Mouse (Mus musculus) lung, embryonic 14.5 days (tissue): ENCODE results near the gene Gm20517. TPM values are rescaled to one million over a fixed set of nuclear protein-coding genes. Genes with fewer than 3 reads are reported as not detected.

Experiments used
- ATAC-seq: fragments of 200-750 bp; cut with Nextera tagmentation; 2 replicates; pipeline ENCODE4 v1.8.0; 2017; ENCODE audit warnings: mild to moderate bottlenecking, moderate TSS enrichment, moderate library complexity; ENCODE audit not compliant: insufficient read depth
- DNase-seq: peaks from one replicate; pipeline ENCODE4 v3.0.0-alpha.2; 2015
- H3K27ac ChIP-seq: fragments of 300-500 bp; sonication (generic); 2 replicates; pipeline ENCODE4 v1.5.1; 2014; ENCODE audit warnings: low read depth, mild to moderate bottlenecking, moderate library complexity
- H3K27me3 ChIP-seq: fragments of 300-500 bp; sonication (generic); 2 replicates; pipeline ENCODE4 v1.6.1; 2014; ENCODE audit warnings: low read length, control low read depth; ENCODE audit not compliant: insufficient read depth
- H3K36me3 ChIP-seq: fragments of 300-500 bp; sonication (generic); 2 replicates; pipeline ENCODE4 v1.6.1; 2014; ENCODE audit warnings: control low read depth; ENCODE audit not compliant: insufficient read depth
- H3K4me1 ChIP-seq: fragments of 300-500 bp; sonication (generic); 2 replicates; pipeline ENCODE4 v1.6.1; 2014; ENCODE audit warnings: antibody characterized with exemption, control low read depth; ENCODE audit not compliant: insufficient read depth
- H3K4me2 ChIP-seq: fragments of 300-500 bp; sonication (generic); 2 replicates; pipeline ENCODE4 v1.6.1; 2014; ENCODE audit warnings: mild to moderate bottlenecking
- H3K4me3 ChIP-seq: fragments of 300-500 bp; sonication (generic); 2 replicates; pipeline ENCODE4 v1.5.1; 2014; ENCODE audit warnings: low read depth, low read length
- H3K9ac ChIP-seq: fragments of 300-500 bp; sonication (generic); 2 replicates; pipeline ENCODE4 v1.6.1; 2014
- H3K9me3 ChIP-seq: fragments of 300-500 bp; sonication (generic); 2 replicates; pipeline ENCODE4 v1.6.1; 2016; ENCODE audit warnings: low read depth, low read length, control low read depth
- CTCF ChIP-seq: IDR thresholded peaks from 2 replicates; pipeline ENCODE4 v1.5.1; 2016; ENCODE audit warnings: antibody characterized with exemption, low read depth
- WGBS: fragments of 180-500 bp; shearing (Covaris S2); extraction: QIAGEN DNeasy Blood & Tissue Kit; methylation state at CpG from one replicate; pipeline ENCODE4 v1.1.7; 2014; 5-methylcytosine and 5-hydroxymethylcytosine counted together
- polyA plus RNA-seq: library from polyadenylated mRNA; unstranded; fragments of >200 nt; fragmentation: Nextera tagmentation; extraction: Ambion mirVana; gene quantifications from 2 replicates; pipeline ENCODE4 v1.2.1, GENCODE M21; 2014

Gene Gm20517
- polyA plus RNA-seq, 1 experiment from 2014 or later, result 0.74 TPM

DNA sequence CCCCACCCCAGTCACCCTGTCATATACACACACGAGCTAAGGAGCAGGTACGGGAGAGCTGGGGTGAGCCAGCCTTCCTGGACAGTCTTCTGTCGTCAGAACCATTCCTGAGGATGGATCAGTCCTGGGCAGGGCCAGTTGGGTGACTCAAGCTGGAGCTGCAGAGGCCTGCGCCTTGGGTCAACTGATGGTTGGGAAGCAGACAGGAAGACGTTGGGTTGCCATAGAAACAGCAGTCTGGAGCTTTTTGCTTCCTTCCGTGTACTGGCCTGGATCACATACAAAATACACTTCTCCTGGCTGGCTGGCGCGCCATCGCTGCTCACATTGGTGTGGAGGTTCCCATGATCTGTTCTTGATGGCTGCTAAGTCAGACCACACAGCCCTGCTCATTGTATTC lies 90.4 kb downstream of the Gm20517 start:
- Histone ChIP-seq H3K27ac (peak overlapping the region; percentile 80), H3K36me3 (peaks cover 21% of the 10 kb centered on the region; the same call in 1 of the 2 replicates), H3K9me3 (no peaks in the 10 kb centered on the region), H3K4me1 (no peaks in the 10 kb centered on the region; the same call in 1 of the 2 replicates), H3K27me3 (no peaks in the 10 kb centered on the region), H3K4me3 (no peak overlapping the region), H3K4me2 (peak overlapping the region; percentile 47; the same call in 1 of the 2 replicates), H3K9ac (no peak overlapping the region)
- DNase-seq (no peak), ATAC-seq (no peak)
- no peak for TF ChIP-seq CTCF
- WGBS, result 56% methylated on average over 9 of the region's 9 CpGs

DNA sequence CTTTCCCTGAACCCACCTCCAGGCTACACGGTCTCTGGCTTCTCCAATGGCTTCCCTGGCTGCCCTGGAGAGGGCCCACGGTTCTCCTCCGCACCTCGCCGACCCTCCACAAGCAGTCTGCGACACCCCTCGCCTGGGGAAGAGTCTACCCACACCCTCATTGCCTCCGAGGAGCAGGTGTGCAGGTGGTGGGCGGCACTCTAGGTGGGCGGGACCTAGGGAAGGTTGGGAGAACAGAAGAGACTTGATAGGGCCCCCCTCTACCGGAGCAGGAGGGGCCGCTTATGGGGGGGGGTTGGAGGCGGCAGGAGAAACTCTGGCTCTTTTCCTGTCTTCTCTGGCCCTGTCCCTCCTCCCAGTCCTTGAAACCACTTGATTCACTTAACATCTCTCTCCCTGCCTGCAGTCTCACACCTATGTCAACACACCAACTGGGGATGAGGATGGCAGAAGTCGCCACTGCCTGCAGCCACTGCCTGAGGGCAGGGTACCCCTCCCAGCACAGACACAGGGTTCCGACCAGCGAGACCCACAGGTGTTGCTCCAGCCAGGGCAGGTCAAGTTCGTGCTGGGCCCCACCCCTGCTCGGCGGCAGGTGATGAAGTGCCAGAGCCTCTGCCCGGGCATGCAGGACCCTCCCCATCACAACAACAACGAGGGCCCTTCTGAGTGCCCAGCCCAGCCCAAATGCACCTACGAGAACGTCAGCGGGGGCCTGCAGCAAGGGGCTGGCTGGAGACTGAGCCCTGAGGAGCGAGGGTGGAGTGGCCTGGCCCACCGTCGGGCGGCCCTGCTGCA lies 91.4 kb downstream of the Gm20517 start:
- WGBS, result 34% methylated on average over 28 of the region's 28 CpGs
- H3K27me3 ChIP-seq, result no peaks in the 10 kb centered on the region
- H3K9me3 ChIP-seq, result no peaks in the 10 kb centered on the region
- H3K36me3 ChIP-seq, result peaks cover 21% of the 10 kb centered on the region; the same call in 1 of the 2 replicates
- H3K4me1 ChIP-seq, result no peaks in the 10 kb centered on the region; the same call in 1 of the 2 replicates
- peak overlapping the region; percentile 47 for H3K4me2 ChIP-seq
- ATAC-seq (peak; percentile 69), DNase-seq (peak; percentile 42)
- H3K4me3 ChIP-seq, result peak overlapping the region; percentile 2; the same call in 1 of the 2 replicates
- TF ChIP-seq CTCF, result no peak
- no peak overlapping the region for H3K9ac ChIP-seq
- H3K27ac ChIP-seq, result peak overlapping the region; percentile 80

DNA sequence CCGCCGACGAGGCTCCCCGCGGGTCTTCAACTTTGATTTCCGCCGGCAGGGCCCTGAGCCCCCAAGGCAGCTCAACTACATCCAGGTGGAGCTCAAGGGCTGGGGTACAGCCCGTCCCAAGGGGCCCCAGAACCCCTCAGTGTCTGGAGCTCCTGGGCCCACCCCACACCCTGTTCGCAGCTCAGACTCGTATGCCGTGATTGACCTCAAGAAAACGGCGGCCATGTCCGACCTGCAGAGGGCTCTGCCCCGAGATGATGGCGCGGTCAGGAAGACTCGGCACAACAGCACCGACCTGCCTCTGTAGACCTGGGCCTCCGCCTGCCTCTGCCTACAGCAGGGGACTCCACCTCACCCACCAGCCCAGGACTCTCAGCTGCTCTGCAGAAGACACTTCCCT lies 92.2 kb downstream of the Gm20517 start:
- Histone ChIP-seq H3K4me3 (peak overlapping the region; percentile 2; the same call in 1 of the 2 replicates), H3K36me3 (peaks cover 13% of the 10 kb centered on the region; the same call in 1 of the 2 replicates), H3K4me1 (no peaks in the 10 kb centered on the region; the same call in 1 of the 2 replicates), H3K27me3 (no peaks in the 10 kb centered on the region), H3K27ac (peak overlapping the region; percentile 80), H3K9me3 (no peaks in the 10 kb centered on the region), H3K9ac (no peak overlapping the region), H3K4me2 (peak overlapping the region; percentile 47)
- no peak for ATAC-seq
- no peak for DNase-seq
- no peak for TF ChIP-seq CTCF
- 28% methylated on average over 20 of the region's 20 CpGs for WGBS

DNA sequence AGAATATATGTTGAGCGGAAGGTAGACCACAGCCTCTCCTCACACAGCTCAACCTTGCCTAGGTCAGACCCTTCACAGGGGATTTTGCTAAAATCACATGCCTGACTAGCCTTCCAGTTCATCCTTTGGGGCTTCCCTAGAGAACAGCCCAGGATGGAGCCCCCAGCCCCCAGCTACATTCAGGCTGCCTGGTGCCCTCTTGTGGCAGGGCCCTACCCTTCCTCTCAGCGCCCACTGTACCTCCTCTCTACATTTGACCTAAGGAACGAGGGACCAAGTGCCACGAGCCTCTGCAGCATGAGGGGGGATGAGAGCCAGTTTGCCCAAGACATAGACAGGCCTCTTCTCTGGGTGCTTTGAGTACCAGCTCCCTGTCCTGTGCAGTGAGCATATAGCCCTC lies 93.3 kb downstream of the Gm20517 start:
- DNase-seq, result no peak
- WGBS, result 73% methylated on average over 4 of the region's 4 CpGs
- TF ChIP-seq CTCF, result no peak; the same call in 1 of the 2 replicates
- no peaks in the 10 kb centered on the region for H3K27me3 ChIP-seq
- no peak overlapping the region for H3K4me2 ChIP-seq
- no peaks in the 10 kb centered on the region; the same call in 1 of the 2 replicates for H3K4me1 ChIP-seq
- no peaks in the 10 kb centered on the region for H3K9me3 ChIP-seq
- H3K27ac ChIP-seq, result no peak overlapping the region
- no peak for ATAC-seq
- no peak overlapping the region for H3K4me3 ChIP-seq
- no peak overlapping the region for H3K9ac ChIP-seq
- peaks cover 13% of the 10 kb centered on the region; the same call in 1 of the 2 replicates for H3K36me3 ChIP-seq

DNA sequence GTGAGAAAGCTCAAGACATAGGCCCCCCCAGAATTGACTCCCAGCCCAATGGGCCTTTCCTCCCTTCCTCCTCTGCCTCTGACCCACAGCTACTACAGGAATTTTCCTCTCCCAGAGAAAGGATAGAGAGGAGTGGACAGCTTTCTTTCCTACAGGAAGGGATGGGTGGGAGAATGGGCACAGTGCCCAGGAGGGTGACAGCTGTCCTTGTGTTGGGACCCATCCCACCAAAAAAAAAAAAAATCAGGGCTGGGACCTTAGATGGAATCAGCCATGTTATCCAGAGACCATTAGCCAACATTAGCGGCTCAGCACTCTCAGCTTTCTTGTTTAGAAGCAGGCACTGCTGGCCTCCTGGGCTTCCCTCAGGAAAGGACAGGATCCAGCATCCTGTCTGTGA lies 94.8 kb downstream of the Gm20517 start:
- 58% methylated on average over 1 of the region's 1 CpGs for WGBS
- no peak overlapping the region for H3K9ac ChIP-seq
- H3K9me3 ChIP-seq, result no peaks in the 10 kb centered on the region
- no peaks in the 10 kb centered on the region; the same call in 1 of the 2 replicates for H3K4me1 ChIP-seq
- H3K27ac ChIP-seq, result no peak overlapping the region
- H3K4me3 ChIP-seq, result no peak overlapping the region
- H3K36me3 ChIP-seq, result peaks cover 13% of the 10 kb centered on the region; the same call in 1 of the 2 replicates
- DNase-seq (peak; percentile 31), ATAC-seq (no peak)
- no peak overlapping the region for H3K4me2 ChIP-seq
- TF ChIP-seq CTCF, result no peak
- H3K27me3 ChIP-seq, result no peaks in the 10 kb centered on the region

DNA sequence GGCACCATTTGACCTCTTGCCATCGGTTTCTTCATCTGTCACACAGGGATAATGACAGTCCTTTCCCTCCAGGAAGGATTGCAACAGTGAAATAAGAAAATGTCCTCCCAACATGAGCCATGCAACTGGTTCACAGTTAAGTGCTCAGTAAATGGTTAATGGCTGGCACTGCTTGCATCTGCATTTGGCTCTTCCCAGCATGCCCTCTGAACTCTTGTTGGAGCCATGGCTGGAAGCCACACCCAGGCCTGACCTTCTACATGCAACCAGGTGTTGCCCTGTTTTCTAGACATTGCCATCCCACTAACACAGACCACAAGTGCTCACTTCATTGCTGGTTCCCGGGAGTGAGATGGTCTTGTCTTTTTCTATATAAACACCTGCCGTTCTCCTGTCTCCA lies 96.6 kb downstream of the Gm20517 start:
- Histone ChIP-seq H3K27ac (no peak overlapping the region), H3K36me3 (peaks cover 7% of the 10 kb centered on the region; the same call in 1 of the 2 replicates), H3K4me2 (no peak overlapping the region), H3K4me1 (no peaks in the 10 kb centered on the region), H3K27me3 (no peaks in the 10 kb centered on the region), H3K9me3 (no peaks in the 10 kb centered on the region), H3K9ac (no peak overlapping the region), H3K4me3 (no peak overlapping the region)
- no peak for ATAC-seq
- no peak for DNase-seq
- TF ChIP-seq CTCF, result no peak
- WGBS, result 58% methylated on average over 3 of the region's 3 CpGs

DNA sequence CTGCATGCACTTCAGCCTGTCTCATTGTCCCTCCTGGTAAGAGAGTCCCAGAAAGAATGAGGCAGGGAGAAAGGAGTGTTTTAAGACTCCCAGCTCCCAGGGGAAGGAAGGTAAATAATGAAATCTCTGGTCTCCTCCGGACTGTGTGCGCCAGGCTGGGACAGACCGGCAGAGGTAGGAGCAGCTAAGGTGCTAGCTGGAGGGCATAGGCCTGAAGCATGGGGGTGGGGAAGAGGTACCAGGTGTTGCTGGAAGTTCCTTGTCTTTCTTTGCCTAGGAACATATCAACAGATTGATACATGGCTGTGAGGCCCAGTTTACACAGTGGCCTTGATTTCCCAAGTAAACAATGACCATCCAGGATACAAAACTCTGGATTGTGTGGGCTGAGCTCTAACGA lies 97.6 kb downstream of the Gm20517 start:
- H3K4me3 ChIP-seq, result no peak overlapping the region
- H3K36me3 ChIP-seq, result no peaks in the 10 kb centered on the region
- 47% methylated on average over 4 of the region's 4 CpGs for WGBS
- DNase-seq, result no peak
- no peak overlapping the region for H3K27ac ChIP-seq
- ATAC-seq, result no peak
- no peak for TF ChIP-seq CTCF
- no peaks in the 10 kb centered on the region for H3K9me3 ChIP-seq
- no peak overlapping the region for H3K4me2 ChIP-seq
- no peaks in the 10 kb centered on the region for H3K4me1 ChIP-seq
- no peak overlapping the region for H3K9ac ChIP-seq
- H3K27me3 ChIP-seq, result no peaks in the 10 kb centered on the region
